Mouse (Mus musculus) left cerebral cortex, adult 8-10 months (tissue): ENCODE data around the gene Lrrc46. TPM values are rescaled to one million over a fixed set of nuclear protein-coding genes. Genes with fewer than 3 reads are reported as not detected.

Experiments
- DNase-seq, 2 experiments: peaks; one replicate each; pipeline ENCODE4 v3.0.0; 2022; ENCODE audit warnings: low spot score in 2 of 2
- microRNA-seq, 2 experiments: library from miRNA; unstranded; fragments of <30 nt; microRNA quantifications; one replicate each; pipeline ENCODE4 v1.2.0; 2022
- total RNA-seq, 4 experiments: library from RNA; stranded (reverse); gene quantifications; 2 replicates each; pipeline ENCODE4 v1.2.4; 2022

Gene Lrrc46
- total RNA-seq, 4 experiments from 2014 or later: 0.28 to 0.91 (median 0.72) TPM; not detected in 1

DNA sequence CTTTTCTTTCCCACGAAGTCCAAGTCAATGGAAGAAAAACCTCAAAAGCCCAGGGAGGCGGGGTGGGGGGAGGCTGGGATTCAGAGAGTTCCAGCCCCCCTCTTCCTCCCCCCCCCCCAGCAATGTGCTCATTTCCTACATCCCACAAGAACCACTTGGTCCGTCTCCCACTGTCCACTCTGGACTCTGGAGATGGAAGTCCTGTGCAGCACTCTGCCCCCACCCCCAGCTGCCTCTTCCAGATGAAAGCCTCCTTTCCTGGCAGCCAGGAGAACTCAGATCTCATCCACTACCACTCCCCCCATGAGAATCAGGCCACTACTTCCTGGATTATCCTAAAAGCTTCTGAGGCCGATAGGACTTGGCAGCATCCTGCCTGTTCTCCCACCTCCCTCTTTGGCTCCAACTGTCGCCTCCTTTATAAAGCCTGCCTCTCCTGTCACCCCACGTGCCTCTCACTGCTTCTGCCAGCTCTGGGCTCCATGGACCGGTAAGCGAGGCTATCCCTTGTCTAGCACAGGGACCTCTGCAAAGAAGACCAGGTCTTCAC lies 28.0 kb downstream of the Lrrc46 start, which contains the start of gene Sp6:
Gene Sp6 (plus strand): TSS at position 274 of the 550 bp plus-strand sequence.
- no peak for DNase-seq

DNA sequence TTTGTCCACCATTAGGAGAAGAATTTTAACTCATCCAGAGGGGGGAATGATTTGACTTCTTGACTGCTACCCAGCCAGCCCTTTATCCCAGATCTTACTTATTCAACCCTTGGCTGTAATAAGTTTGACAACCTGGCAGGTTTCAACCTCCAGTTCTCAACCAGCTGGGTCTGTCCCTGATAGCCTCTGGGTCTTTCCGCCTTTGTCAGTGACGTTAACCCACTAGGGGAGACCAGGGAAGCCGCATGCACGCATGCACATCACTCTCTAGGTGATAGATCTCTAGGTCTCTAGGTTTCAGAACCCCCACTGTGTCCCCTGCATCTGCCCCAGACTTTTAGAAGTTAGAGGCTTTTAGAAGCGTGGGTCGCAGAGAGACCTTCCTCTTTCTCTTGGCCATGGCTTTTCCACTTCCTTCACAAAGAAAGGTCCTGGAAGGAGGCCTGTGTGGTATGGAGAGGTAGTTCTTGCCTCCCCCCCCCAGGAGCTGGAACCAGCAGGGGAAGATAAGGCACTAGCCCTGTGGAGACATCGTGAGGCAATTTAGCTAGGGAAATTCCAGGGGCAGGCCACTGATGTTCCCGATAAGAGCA lies 31.9 kb downstream of the Lrrc46 start:
- DNase-seq: no peak

DNA sequence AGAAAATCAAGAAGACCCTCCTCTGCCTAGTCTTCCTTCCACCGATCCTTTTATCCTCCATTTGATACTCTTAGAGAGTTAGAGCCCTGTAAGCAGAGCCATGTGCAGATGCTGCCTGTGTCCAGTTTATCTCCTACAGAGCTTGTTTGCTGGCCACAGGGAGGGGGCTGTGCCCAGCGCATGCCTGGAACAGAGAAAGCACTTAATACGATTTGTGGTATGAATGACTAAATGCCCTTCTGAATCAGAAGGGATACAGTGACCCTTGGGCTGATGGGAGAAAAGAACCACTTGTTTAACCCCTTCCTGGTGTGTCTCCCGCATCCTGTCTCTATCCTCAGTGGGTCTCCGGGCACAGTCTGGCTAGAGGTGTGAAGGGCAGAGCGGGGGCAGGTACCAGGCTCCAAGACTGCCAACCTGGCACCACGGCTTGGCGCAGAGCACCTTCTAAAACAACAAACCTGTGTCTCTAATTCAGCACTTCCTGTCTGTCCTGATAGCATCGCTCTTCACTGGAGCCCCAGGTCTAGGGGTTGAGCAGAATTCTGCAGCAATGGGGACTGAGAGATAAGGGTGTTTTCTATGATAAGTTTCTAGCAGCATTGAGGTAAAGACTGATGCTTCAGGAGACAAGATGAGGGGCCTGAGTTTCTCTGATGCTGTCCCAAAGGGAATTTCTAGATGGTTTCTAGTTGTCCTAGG lies 34.0 kb downstream of the Lrrc46 start:
- no peak for DNase-seq

DNA sequence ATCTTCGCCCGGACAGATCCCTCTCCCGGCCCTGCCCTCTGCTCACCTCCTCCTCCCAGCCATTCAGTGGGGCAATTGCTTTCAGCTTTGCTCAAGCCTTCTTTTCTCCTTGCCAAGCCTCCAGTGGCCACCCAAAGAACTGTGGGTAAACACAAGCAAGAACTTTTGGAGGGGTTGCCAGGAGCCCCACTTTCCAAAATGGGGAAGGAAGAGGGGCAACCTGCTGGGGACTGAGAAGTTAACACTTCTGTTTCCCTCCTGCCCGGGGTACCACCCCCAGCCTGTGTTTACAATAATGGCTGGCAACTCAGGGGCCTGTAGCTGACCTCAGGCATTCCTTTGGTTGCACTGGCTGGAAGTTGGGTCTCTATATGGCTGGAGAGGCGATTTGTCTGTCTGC lies 38.0 kb downstream of the Lrrc46 start:
- no peak for DNase-seq

DNA sequence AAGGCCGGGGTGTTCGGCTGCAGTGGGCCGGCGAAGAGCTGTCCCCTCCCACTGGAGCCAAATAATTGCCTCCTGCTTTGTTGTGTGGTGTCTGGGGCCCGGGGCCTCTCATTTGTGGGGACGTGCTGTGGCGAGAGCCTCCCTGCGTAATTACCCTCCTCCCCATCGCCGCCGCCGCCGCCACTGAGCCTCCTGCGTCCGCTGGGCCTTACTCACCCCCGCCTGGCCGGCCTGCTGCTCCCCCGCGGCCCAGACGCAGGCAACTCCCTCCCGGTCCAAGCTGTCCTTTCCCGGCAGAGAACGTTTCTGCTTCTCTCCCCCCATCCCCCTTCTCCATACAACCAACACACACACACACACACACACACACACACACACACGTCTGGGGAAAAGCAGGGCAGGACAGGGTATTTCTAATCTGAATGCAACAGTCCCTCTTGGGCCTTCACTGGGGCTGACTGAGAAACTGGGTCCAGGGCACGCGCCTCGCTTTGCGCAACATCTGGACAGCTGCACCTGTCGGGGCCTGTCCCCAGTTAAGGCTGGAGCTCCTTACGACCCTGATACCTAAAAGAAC lies 43.7 kb downstream of the Lrrc46 start:
- DNase-seq: no peak

DNA sequence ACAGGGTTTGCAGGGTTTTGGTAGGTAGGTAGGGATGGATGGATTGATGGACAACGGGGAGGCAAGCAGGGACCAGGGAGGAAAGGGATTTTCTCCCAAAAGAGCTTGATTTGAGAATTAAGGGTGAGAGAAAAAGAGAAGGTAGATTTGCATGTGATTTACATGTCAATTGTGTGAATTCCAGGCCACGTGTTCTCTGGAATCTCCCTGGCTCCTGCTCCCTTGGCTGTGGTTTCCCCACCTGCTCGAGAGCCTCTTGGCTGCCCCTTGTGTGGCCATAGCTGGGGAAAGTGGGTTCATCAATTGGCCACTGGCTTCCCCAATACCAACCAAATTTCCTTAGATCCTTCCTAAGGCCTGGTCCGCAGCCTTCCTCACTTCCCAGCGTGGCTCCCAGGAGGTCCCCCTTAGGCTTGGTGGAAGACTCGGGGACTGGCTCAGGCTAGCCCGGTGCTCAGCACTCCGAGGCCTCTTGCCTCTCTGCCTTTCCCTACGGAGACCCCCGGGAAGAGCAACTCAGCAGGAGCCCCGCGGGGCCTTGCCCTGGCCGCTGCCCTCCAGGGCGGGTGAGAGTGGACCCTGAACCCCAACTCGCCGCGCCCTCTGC lies 44.3 kb downstream of the Lrrc46 start:
- DNase-seq: no peak

DNA sequence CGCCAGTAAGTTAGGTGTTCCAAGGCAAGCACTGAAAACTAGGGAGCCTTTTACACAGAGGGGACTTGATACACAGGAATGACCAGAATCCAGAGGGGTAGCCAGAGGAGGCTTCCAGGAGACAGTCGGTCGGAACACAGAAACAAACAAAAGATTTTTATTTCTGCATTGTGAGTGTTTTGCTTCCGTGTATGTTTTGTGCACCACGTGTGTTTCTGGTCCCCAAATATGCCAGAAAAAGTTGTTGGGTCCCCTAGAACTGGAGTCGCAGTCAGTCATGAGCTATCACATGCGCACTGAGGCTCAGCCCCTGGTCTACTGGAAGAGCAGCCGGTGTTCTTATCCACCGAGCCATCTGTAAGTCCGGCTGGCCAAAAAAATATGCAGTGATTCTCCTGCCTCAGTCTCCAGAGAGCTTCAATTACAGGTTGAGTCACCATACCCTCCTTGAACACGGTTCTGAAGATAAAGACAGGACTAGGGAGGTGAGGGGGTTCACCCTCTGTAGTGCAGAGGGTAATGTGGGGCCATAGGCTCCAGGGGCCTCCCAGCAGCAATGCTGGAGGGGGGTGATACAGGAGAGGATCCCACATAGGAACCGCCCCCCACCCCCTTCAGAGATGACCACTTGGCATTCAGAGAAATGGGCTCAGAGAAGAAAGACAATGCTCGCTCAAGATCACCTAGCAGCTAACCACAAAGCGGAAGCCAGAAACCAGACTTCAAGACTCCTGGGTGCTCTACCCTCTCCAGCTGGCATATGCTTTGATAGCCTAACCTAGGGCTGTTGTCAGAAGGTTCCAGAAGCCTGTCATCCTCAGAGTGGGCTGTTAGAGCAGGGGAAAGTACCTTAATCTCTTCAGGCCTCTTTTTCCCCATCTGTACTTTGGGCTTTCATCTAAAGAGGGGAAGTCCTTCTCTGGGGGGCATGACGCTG lies 45.1 kb downstream of the Lrrc46 start:
- no peak for DNase-seq

DNA sequence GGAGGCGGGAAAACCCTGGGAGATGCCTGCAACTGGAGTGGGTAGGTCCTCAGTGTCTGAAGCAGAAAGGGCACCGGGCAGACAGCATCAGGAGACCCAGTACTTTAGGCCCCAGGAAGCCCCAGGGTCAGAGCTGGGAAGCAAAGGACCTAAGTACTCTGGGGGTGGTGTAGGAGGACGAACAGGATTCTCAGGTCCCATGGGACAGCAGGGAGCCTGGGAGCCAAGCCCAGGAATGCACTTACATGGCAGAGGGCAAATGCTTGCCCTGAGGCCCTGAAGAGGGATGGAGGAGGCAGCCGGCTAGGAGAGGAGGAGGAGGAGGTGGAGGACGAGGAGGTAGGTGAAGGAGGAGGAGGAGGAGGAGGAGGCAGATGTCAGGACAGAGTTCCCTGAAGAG lies 46.2 kb downstream of the Lrrc46 start:
- DNase-seq: no peak

DNA sequence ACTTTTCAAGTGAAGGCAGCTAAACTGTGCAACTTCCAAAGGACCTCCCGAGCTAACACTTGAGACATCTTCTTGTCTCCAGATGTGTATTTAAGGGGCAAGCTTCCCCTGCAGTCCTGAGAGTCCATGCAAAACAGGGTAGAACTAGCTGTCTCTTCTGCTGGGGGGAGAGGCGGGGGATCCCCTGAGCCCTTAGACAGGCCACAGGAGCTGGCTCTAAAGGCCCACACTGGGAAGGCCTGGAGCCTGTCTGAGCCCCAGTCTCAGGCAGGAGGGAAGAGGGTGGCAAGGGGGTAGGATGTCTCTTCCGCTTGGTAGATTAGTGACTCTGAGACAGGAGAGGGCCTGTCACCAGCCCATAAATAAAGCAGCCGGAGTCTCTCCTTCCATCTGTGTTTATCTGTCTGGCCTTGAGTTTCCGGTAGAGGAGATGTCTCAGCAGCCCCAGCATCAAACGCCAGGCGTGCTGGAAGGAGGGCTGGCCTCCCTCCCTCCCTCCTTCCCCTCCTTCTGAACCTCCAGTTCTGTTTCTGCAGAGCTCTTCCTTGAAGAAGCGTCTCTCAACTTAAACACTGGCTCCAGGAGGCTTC lies 48.4 kb downstream of the Lrrc46 start:
- no peak for DNase-seq

DNA sequence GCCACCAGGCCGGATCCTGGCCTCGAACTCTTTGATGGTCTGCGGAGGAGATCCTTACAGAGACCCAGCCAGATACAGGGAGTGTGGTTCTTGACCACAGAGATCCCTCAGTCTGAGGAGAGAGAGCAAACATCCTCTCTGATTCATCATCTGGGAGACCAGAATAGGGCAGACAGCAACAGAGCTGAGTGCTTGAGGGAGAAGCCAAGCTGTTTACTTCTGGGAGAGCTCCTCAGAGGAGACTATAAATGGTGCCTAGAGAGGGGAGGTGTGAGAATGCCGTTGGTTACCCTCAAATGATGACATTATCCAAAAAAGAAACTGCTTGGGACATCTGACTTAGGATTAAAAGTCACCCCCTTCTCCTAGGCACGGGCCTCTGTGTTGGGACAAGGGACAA lies 49.7 kb downstream of the Lrrc46 start:
- no peak for DNase-seq

DNA sequence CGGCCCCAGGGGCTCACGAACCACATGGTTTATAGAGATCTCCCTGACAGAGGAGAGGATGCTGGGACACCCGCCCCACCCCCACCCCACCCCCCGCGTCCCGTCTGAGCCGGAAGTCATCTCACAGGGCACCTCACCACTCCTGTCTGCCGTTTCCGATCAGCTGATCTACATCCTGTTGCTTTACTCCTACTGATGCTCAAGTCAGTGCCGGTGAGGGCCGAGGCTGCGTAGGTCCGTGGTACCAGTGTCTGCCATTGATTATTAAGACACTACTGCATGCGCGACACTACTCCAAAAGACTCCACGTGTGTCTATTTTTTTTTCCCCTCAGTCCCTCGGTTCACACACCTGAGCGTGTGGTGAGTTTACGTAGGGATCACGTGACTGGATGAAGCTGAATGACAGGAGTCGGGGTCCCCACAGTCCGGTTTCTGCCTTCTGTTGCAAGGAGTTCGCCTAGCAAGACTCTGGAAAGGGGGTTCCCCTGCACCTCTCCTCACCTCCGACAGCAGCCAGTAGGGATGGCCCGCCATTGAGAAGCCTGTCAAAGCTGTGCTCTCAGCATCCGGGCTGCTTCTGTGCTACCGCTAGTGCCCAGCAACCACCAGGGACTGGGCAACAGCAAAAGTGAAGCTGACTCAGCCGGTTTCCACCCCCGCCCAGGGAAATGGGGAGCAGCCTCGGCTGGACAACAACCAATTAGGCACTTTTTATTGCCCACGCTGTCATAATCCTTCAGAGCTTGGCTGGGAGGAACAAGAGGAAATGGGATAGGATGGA lies 53.1 kb downstream of the Lrrc46 start:
- no peak for DNase-seq

DNA sequence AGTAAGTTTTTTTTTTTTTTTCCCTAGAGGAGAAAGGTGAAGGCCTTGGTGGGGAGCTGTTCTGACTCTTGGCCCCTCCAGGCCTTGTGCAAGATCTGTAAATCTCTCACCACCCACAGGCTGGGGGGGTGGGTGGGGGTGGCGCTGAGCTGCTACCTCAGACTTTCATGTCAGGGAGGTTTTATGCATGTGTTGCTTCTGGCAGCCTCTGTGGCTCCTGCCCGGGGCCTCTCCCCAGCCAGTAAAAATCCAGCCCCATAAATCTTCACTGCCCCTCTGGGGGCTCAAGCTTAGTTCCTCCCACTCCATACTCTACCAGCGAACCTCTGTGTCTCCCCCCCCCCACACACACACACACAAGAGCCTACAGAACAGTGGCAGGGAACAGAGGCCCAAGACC lies 54.7 kb downstream of the Lrrc46 start:
- DNase-seq: no peak

DNA sequence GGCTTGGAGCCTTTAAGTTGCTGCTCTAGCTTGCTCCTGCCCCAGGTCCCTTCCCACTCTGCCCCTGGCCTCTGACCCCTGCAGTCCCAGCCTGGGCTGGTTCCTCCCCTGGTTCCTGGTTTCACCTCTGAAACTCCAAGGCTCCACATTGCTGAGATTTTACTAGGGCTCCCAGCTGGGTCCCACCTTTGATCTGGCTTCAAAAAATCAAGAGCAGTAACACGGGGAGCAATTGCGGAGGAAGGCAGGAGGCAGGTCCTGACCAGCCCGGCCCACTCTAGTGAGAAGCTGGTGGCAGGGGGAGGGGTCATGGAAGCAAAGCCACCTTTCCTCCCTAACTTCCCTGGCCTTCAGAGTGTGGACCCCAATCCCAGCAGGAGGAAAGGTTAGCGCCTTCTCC lies 56.3 kb downstream of the Lrrc46 start:
- no peak for DNase-seq

Small RNAs within 50 kb of the gene (microRNA-seq; reads per million reads assigned to microRNA genes)
- 1.3 to 1.5 reads per million in 2 experiments for gene Mir8103

Other genes starting within 250 kb of the Lrrc46 start
- 100 to 1,000 TPM; 301 to 348 (median 321) TPM for gene Nfe2l1, start 211.4 kb downstream of the Lrrc46 start, total RNA-seq
- 10 to 100 TPM in 1 of 4 experiments, 1 to 10 TPM in 3; 6.4 to 10.7 (median 6.8) TPM for gene Copz2, start 191.5 kb downstream of the Lrrc46 start, total RNA-seq
- 10 to 100 TPM; 40.6 to 44.6 (median 41.9) TPM for gene Cdk5rap3, start 124.9 kb downstream of the Lrrc46 start, total RNA-seq
- not detected for gene Prr15l, start 113.3 kb downstream of the Lrrc46 start, total RNA-seq
- gene Pnpo, start 97.4 kb downstream of the Lrrc46 start, total RNA-seq: 10 to 100 TPM; 43.7 to 51.2 (median 48.6) TPM
- gene Sp2, start 58.4 kb downstream of the Lrrc46 start, total RNA-seq: 10 to 100 TPM; 10.7 to 15.0 (median 13.0) TPM
- gene Sp6, start 28.0 kb downstream of the Lrrc46 start, total RNA-seq: 1 to 10 TPM; 1.1 to 2.0 (median 1.3) TPM
- 1 to 10 TPM; 5.0 to 6.1 (median 5.4) TPM for gene Scrn2, start 11.5 kb downstream of the Lrrc46 start, total RNA-seq
- gene Mrpl10, start 153 bp upstream of the Lrrc46 start, total RNA-seq: 10 to 100 TPM; 72.0 to 83.9 (median 75.5) TPM
- gene Osbpl7, start 9.2 kb upstream of the Lrrc46 start, total RNA-seq: 10 to 100 TPM; 14.1 to 19.1 (median 15.4) TPM
- gene Tbx21, start 73.9 kb upstream of the Lrrc46 start, total RNA-seq: under 1 TPM; 0.14 to 0.37 (median 0.23) TPM
- gene Tbkbp1, start 110.1 kb upstream of the Lrrc46 start, total RNA-seq: 10 to 100 TPM; 54.8 to 63.2 (median 59.6) TPM
- 100 to 1,000 TPM; 114 to 121 (median 120) TPM for gene Kpnb1, start 146.5 kb upstream of the Lrrc46 start, total RNA-seq
- 100 to 1,000 TPM; 139 to 152 (median 146) TPM for gene Npepps, start 239.2 kb upstream of the Lrrc46 start, total RNA-seq